Mouse (Mus musculus) liver, adult 2 months (tissue): ENCODE results near the gene Actn2.
A peak's percentile ranks its signal among the peaks of the same experiment; 100 is the strongest.

ENCODE experiments used
- CTCF ChIP-seq: fragments of 200-500 bp; IDR thresholded peaks from 2 replicates; pipeline ENCODE4 v1.5.1; 2011; ENCODE audit warnings: low read depth, low read length, control low read depth
- POLR2A ChIP-seq: fragments of 200-500 bp; IDR thresholded peaks from 2 replicates; pipeline ENCODE4 v1.6.1; 2011; ENCODE audit warnings: low read length, control low read depth; ENCODE audit not compliant: insufficient read depth; ENCODE audit errors: extremely low read depth

- TF ChIP-seq CTCF (no peak), POLR2A (peak; percentile 95)
These were observed 82.9 kb downstream of the Actn2 start, which contains the start of gene Mtr for GRCm38 (mm10) chr13:12257391-12258380.
